In genomic region chr3:72976602-72977001, GRCm38 (mm10) we compare ENCODE assay signal across 27 mouse cellular contexts. TPM values are rescaled to one million over a fixed set of nuclear protein-coding genes. Genes with fewer than 3 reads are reported as not detected.
DNase-seq lines count a peak whose midpoint lies in the region; ATAC-seq and TF ChIP-seq lines count a peak whose summit lies in the region.
"Had no signal": no experiment of that assay in that cellular context is flagged by ENCODE, and none has a peak within 500 bp of the region (broad histone marks: within the 10 kb centered on the region; RNA-seq: fewer than 3 reads in every experiment).

No protein-coding gene starts in this region.

- 40% methylated on average over 3 of the region's 3 CpGs for WGBS in lung, embryonic 14.5 days
- WGBS in large intestine, adult 2 months, result 8% methylated on average over 3 of the region's 3 CpGs
- 81% methylated on average over 3 of the region's 3 CpGs for WGBS in midbrain, embryonic 14.5 days

- no peak overlapping the region for H3K9ac ChIP-seq in lung, embryonic 14.5 days
- H3K9ac ChIP-seq in midbrain, embryonic 14.5 days (replicated peaks; ENCODE audit: low read length), result no peak overlapping the region
- H3K9ac ChIP-seq: embryonic facial prominence, embryonic 12.5 days; forebrain, embryonic 13.5 days; limb, embryonic 12.5 days; liver, embryonic 14.5 days; midbrain, embryonic 13.5 days; neural tube, embryonic 13.5 days had no signal

- H3K36me3 ChIP-seq in lung, embryonic 14.5 days (ENCODE audit: insufficient read depth), result no peaks in the 10 kb centered on the region
- no peaks in the 10 kb centered on the region for H3K36me3 ChIP-seq in midbrain, embryonic 14.5 days (ENCODE audit: control insufficient read depth, insufficient read depth, low read length)
- H3K36me3 ChIP-seq: embryonic facial prominence, embryonic 12.5 days; limb, embryonic 12.5 days; midbrain, embryonic 13.5 days; neural tube, embryonic 13.5 days had no signal

- H3K4me1 ChIP-seq in lung, embryonic 14.5 days (ENCODE audit: insufficient read depth), result no peaks in the 10 kb centered on the region
- no peaks in the 10 kb centered on the region for H3K4me1 ChIP-seq in midbrain, embryonic 14.5 days (ENCODE audit: control insufficient read depth, insufficient read depth, low read length)
- H3K4me1 ChIP-seq: embryonic facial prominence, embryonic 12.5 days; forebrain, embryonic 13.5 days; limb, embryonic 12.5 days; midbrain, embryonic 13.5 days; neural tube, embryonic 13.5 days had no signal

- no peak overlapping the region for H3K27ac ChIP-seq in lung, embryonic 14.5 days (ENCODE audit: low read depth)
- H3K27ac ChIP-seq in midbrain, embryonic 14.5 days (replicated peaks; ENCODE audit: low read depth, low read length), result no peak overlapping the region
- H3K27ac ChIP-seq: embryonic facial prominence, embryonic 12.5 days; forebrain, embryonic 13.5 days; limb, embryonic 12.5 days; liver, embryonic 14.5 days; midbrain, embryonic 13.5 days; neural tube, embryonic 13.5 days; stomach, postnatal 0 days had no signal

- ATAC-seq in lung, embryonic 14.5 days (ENCODE audit: insufficient read depth), result no peak
- no peak for ATAC-seq in midbrain, embryonic 14.5 days (ENCODE audit: low FRiP score, low TSS enrichment)
- ATAC-seq in activated CD4-positive, CD25-positive, alpha-beta regulatory T cell, adult 4 months, result no peak
- ATAC-seq: forebrain, embryonic 13.5 days; hindbrain, embryonic 16.5 days; midbrain, embryonic 13.5 days; Patski had no signal

- TF ChIP-seq CTCF in lung, embryonic 14.5 days (IDR thresholded peaks at IDR 0.05; ENCODE audit: low read depth), result no peak

- no peak overlapping the region for H3K4me3 ChIP-seq in lung, embryonic 14.5 days (ENCODE audit: low read depth, low read length)
- H3K4me3 ChIP-seq in midbrain, embryonic 14.5 days (replicated peaks; ENCODE audit: low read depth, low read length), result no peak overlapping the region
- H3K4me3 ChIP-seq: embryonic facial prominence, embryonic 12.5 days; erythroblast, embryonic 14.5 days; forebrain, embryonic 13.5 days; limb, embryonic 12.5 days; midbrain, embryonic 13.5 days; neural tube, embryonic 13.5 days had no signal

- DNase-seq in lung, embryonic 14.5 days, result peak; percentile 0
- DNase-seq in lung, postnatal 14 days, result no peak
- peak; percentile 18 for DNase-seq in adrenal gland, adult 8-10 months
- peak; percentile 36 to 37 for DNase-seq in adrenal gland, postnatal 36 days
- DNase-seq in large intestine, adult 2 months (ENCODE audit: low read depth, low spot score), result peak; percentile 56
- no peak for DNase-seq in midbrain, embryonic 14.5 days
- DNase-seq: cerebellum, adult 11 months; cerebellum, postnatal 25 days; gastrocnemius, postnatal 14 days; heart, adult 18-20 months; heart, postnatal 36 days; kidney, adult 2 months; kidney, postnatal 4 days had no signal

- H3K4me2 ChIP-seq in lung, embryonic 14.5 days, result no peak overlapping the region
- H3K4me2 ChIP-seq in midbrain, embryonic 14.5 days (ENCODE audit: low read length), result no peak overlapping the region
- H3K4me2 ChIP-seq: embryonic facial prominence, embryonic 12.5 days; forebrain, embryonic 13.5 days; limb, embryonic 12.5 days; midbrain, embryonic 13.5 days; neural tube, embryonic 13.5 days had no signal

- H3K27me3 ChIP-seq in lung, embryonic 14.5 days (ENCODE audit: insufficient read depth, low read length), result no peaks in the 10 kb centered on the region
- H3K27me3 ChIP-seq in midbrain, embryonic 14.5 days (ENCODE audit: control insufficient read depth, insufficient read depth, low read length), result no peaks in the 10 kb centered on the region
- H3K27me3 ChIP-seq: embryonic facial prominence, embryonic 12.5 days; forebrain, embryonic 13.5 days; limb, embryonic 12.5 days; midbrain, embryonic 13.5 days; neural tube, embryonic 13.5 days; Patski had no signal

- H3K9me3 ChIP-seq in lung, embryonic 14.5 days (ENCODE audit: low read depth, low read length), result no peaks in the 10 kb centered on the region
- no peaks in the 10 kb centered on the region for H3K9me3 ChIP-seq in midbrain, embryonic 14.5 days (ENCODE audit: control insufficient read depth, low read length)
- H3K9me3 ChIP-seq: embryonic facial prominence, embryonic 12.5 days; forebrain, embryonic 13.5 days; limb, embryonic 12.5 days; midbrain, embryonic 13.5 days; neural tube, embryonic 13.5 days had no signal

RNA-seq across cellular contexts. Expression of gene Sis, which starts 8.9 kb away (rescaled TPM):
- not detected in 2 replicates for polyA plus RNA-seq in lung, embryonic 14.5 days (2014; fragmentation: Nextera tagmentation; extraction: Ambion mirVana)
- not detected for total RNA-seq in adrenal gland, adult 8-10 months (2022)
- not detected for total RNA-seq in adrenal gland, postnatal 36 days (2021)
- polyA plus RNA-seq in large intestine, adult 2 months (2012; rRNA removed), result 97.4 and 371 TPM in 2 replicates
- not detected in 2 replicates for polyA plus RNA-seq in midbrain, embryonic 14.5 days (2014; fragmentation: Nextera tagmentation; extraction: Ambion mirVana)
- polyA plus RNA-seq in activated CD4-positive, CD25-positive, alpha-beta regulatory T cell, adult 4 months (2017; shearing (Covaris generic)), result not detected
- total RNA-seq: ES-E14; gastrocnemius, postnatal 14 days; heart, adult 18-20 months; heart, postnatal 36 days had no signal
- polyA plus RNA-seq: erythroblast, embryonic 14.5 days; forebrain, embryonic 13.5 days; heart, embryonic 14.5 days; hindbrain, embryonic 16.5 days; kidney, adult 2 months; limb, embryonic 12.5 days; liver, embryonic 14.5 days; lung, embryonic 16.5 days; midbrain, embryonic 13.5 days; neural tube, embryonic 13.5 days; Patski; stomach, postnatal 0 days had no signal

Comparison
In these comparisons a context has a peak if more than half of its experiments do, and no peak if none do; other contexts are left out.
1. DNase-seq: peak in lung, embryonic 14.5 days (single experiment), adrenal gland, adult 8-10 months (single experiment), adrenal gland, postnatal 36 days (2 of 2) and large intestine, adult 2 months (single experiment); none in lung, postnatal 14 days (single experiment) and midbrain, embryonic 14.5 days (single experiment).
2. RNA of gene Sis, which starts 8.9 kb away (polyA plus RNA-seq): 97.4 to 371 TPM in large intestine, adult 2 months; not detected in lung, embryonic 14.5 days, not detected in midbrain, embryonic 14.5 days and not detected in activated CD4-positive, CD25-positive, alpha-beta regulatory T cell, adult 4 months; every median in the first group is over 10 times any median in the second.